21 mouse cellular contexts compared by ENCODE assay signal in the genomic region with DNA sequence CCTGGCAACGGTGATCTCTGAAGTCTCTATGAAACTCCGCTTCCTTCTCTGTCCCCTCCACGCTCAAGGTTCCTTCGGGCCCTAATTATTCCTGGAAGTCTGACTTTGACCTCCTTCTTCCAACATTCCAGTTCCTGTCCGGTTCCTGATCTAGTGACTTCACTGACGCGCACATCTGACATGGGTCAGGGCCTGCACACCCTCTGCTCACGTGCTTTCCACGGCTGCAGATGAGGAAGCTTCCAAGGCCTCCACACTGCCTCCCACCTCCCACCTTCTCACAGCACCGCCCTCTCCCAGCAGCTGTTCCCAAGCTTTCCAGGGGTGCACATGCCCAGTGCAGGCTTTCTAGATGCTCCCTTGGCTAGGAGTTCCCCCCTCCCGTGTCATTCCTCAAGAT. TPM values are rescaled to one million over a fixed set of nuclear protein-coding genes. Genes with fewer than 3 reads are reported as not detected.
DNase-seq lines count a peak whose midpoint lies in the region; ATAC-seq lines count a peak whose summit lies in the region.
"Had no signal": no experiment of that assay in that cellular context is flagged by ENCODE, and none has a peak within 500 bp of the region (broad histone marks: within the 10 kb centered on the region; RNA-seq: fewer than 3 reads in every experiment).

No protein-coding gene starts in this region.

- no peaks in the 10 kb centered on the region; the same call in 1 of the 2 replicates for H3K27me3 ChIP-seq in heart, embryonic 10.5 days (ENCODE audit: insufficient read depth, poor library complexity, severe bottlenecking)
- no peaks in the 10 kb centered on the region for H3K27me3 ChIP-seq in lung, embryonic 16.5 days (ENCODE audit: control insufficient read depth, insufficient read depth, low read depth, low read length)
- H3K27me3 ChIP-seq: CH12.LX; forebrain, embryonic 13.5 days; hindbrain, embryonic 13.5 days; Patski had no signal

- ATAC-seq in lung, embryonic 16.5 days (ENCODE audit: low read depth) = 0 out of 2 replicates have a peak, but pooled peaks have one; percentile 13
- ATAC-seq: forebrain, embryonic 13.5 days; forebrain, postnatal 0 days; hindbrain, postnatal 0 days had no signal

- 69% methylated on average over 11 of the region's 11 CpGs for WGBS in heart, embryonic 10.5 days
- WGBS in lung, embryonic 16.5 days = 57% methylated on average over 11 of the region's 11 CpGs

- H3K36me3 ChIP-seq in heart, embryonic 10.5 days = no peaks in the 10 kb centered on the region
- H3K36me3 ChIP-seq in lung, embryonic 16.5 days (ENCODE audit: control insufficient read depth, insufficient read depth, low read length) = no peaks in the 10 kb centered on the region
- H3K36me3 ChIP-seq: embryonic facial prominence, embryonic 10.5 days; hindbrain, embryonic 13.5 days had no signal

- H3K27ac ChIP-seq in heart, embryonic 10.5 days = no peak overlapping the region
- no peak overlapping the region for H3K27ac ChIP-seq in lung, embryonic 16.5 days (ENCODE audit: low read length)
- H3K27ac ChIP-seq: embryonic facial prominence, embryonic 10.5 days; forebrain, embryonic 13.5 days; hindbrain, embryonic 13.5 days; hindbrain, postnatal 0 days had no signal

- peak; percentile 18 for DNase-seq in heart, postnatal 4 days
- DNase-seq in heart, embryonic 10.5 days (ENCODE audit: low spot score) = no peak
- DNase-seq in kidney, postnatal 36 days = peak; percentile 3 to 7
- DNase-seq in kidney, adult 8-10 months = no peak
- no peak for DNase-seq in lung, postnatal 36 days
- DNase-seq in ZHBTc4 (ENCODE audit: low read depth, low spot score) = peak; percentile 38
- no peak for DNase-seq in cerebellum, postnatal 36 days
- DNase-seq: adrenal gland, adult 2 months; cerebellum, adult 11-12 months; cerebellum, adult 9-10 months; cerebellum, postnatal 25 days; forebrain, postnatal 0 days; gastrocnemius, postnatal 14 days; heart, postnatal 10 days had no signal

- H3K4me1 ChIP-seq in heart, embryonic 10.5 days = no peaks in the 10 kb centered on the region
- peaks cover 19% of the 10 kb centered on the region for H3K4me1 ChIP-seq in lung, embryonic 16.5 days (replicated peaks; ENCODE audit: control insufficient read depth, insufficient read depth, low read length)
- H3K4me1 ChIP-seq: embryonic facial prominence, embryonic 10.5 days; forebrain, embryonic 13.5 days; hindbrain, embryonic 13.5 days had no signal

- H3K9me3 ChIP-seq in heart, embryonic 10.5 days = no peaks in the 10 kb centered on the region
- no peaks in the 10 kb centered on the region for H3K9me3 ChIP-seq in lung, embryonic 16.5 days (ENCODE audit: control insufficient read depth, low read length)
- H3K9me3 ChIP-seq: embryonic facial prominence, embryonic 10.5 days; forebrain, embryonic 13.5 days; hindbrain, embryonic 13.5 days had no signal

- H3K4me2 ChIP-seq in lung, embryonic 16.5 days (ENCODE audit: low read depth, low read length) = no peak overlapping the region
- H3K4me2 ChIP-seq: forebrain, embryonic 13.5 days; hindbrain, embryonic 13.5 days had no signal

- no peak overlapping the region for H3K4me3 ChIP-seq in heart, embryonic 10.5 days
- no peak overlapping the region for H3K4me3 ChIP-seq in lung, embryonic 16.5 days (ENCODE audit: low read length)
- H3K4me3 ChIP-seq: embryonic facial prominence, embryonic 10.5 days; forebrain, embryonic 13.5 days; hindbrain, embryonic 13.5 days had no signal

- H3K9ac ChIP-seq in lung, embryonic 16.5 days (ENCODE audit: low read length) = no peak overlapping the region
- H3K9ac ChIP-seq: forebrain, embryonic 13.5 days; forebrain, postnatal 0 days; hindbrain, embryonic 13.5 days had no signal

RNA-seq across cellular contexts. Expression of gene Cldn5, which starts 25.5 kb away (rescaled TPM):
- total RNA-seq in heart, postnatal 4 days (2021) = 10 to 100 TPM; 85.2 to 89.4 TPM
- 3.2 and 18.4 TPM in 2 replicates for polyA plus RNA-seq in heart, embryonic 10.5 days (2016; fragmentation: Nextera tagmentation; extraction: Ambion mirVana)
- polyA plus RNA-seq in lung, embryonic 16.5 days (2015; fragmentation: Nextera tagmentation; extraction: Ambion mirVana) = 130 and 134 TPM in 2 replicates
- total RNA-seq: CH12.LX had no signal
- polyA plus RNA-seq: Patski had no signal

Comparison
In these comparisons a context has a peak if more than half of its experiments do, and no peak if none do; other contexts are left out.
1. DNase-seq: peak in heart, postnatal 4 days (single experiment), kidney, postnatal 36 days (2 of 2) and ZHBTc4 (single experiment); none in heart, embryonic 10.5 days (single experiment), kidney, adult 8-10 months (0 of 2), lung, postnatal 36 days (single experiment) and cerebellum, postnatal 36 days (0 of 2).